Mouse (Mus musculus) bone marrow, adult 2 months (tissue): Measurements from ENCODE around the gene Crlf1. TPM values are rescaled to one million over a fixed set of nuclear protein-coding genes. Genes with fewer than 3 reads are reported as not detected.
A peak's percentile ranks its signal among the peaks of the same experiment; 100 is the strongest.
"Not testable (repeated sequence)": the region's sequence is repeated elsewhere in the genome, so short reads cannot be mapped to it uniquely, and the experiment has no call there.

ENCODE experiments used
- H3K27ac ChIP-seq: fragments of 200-500 bp; 2 replicates; pipeline ENCODE4 v1.5.1; 2012; ENCODE audit warnings: low read depth, mild to moderate bottlenecking, control low read depth, inconsistent platforms, low read length; ENCODE audit not compliant: control insufficient read depth, poor library complexity, insufficient read depth
- H3K4me1 ChIP-seq: fragments of 200-500 bp; 2 replicates; pipeline ENCODE4 v1.6.1; 2011; ENCODE audit warnings: low read length; ENCODE audit not compliant: control insufficient read depth, insufficient read depth
- H3K4me3 ChIP-seq: fragments of 200-500 bp; replicated peaks from 2 replicates; pipeline ENCODE3; 2011; ENCODE audit warnings: mild to moderate bottlenecking, low read depth, low read length, control low read depth; ENCODE audit not compliant: control insufficient read depth
- CTCF ChIP-seq: fragments of 200-500 bp; IDR thresholded peaks from 2 replicates; pipeline ENCODE4 v1.5.1; 2011; ENCODE audit warnings: low read length, control low read depth; ENCODE audit not compliant: control insufficient read depth, insufficient read depth
- POLR2A ChIP-seq: fragments of 200-500 bp; IDR thresholded peaks from 2 replicates; pipeline ENCODE4 v1.6.1; 2011; ENCODE audit warnings: low read depth, mild to moderate bottlenecking, control low read depth, low read length, borderline replicate concordance; ENCODE audit not compliant: control insufficient read depth
- WGBS: fragments of 180-500 bp; shearing (Covaris S2); methylation state at CpG from one replicate; pipeline ENCODE4 v1.1.7; 2018; 5-methylcytosine and 5-hydroxymethylcytosine counted together
- polyA plus RNA-seq: library from polyadenylated mRNA; stranded (reverse); fragments of >200 nt; gene quantifications from 2 replicates; pipeline ENCODE4 v1.2.4, GENCODE M21; 2011; ENCODE audit warnings: low replicate concordance; ENCODE audit not compliant: missing spikeins, insufficient read depth, insufficient read length

Gene Crlf1
- polyA plus RNA-seq, 1 experiment = 5.5 TPM

DNA sequence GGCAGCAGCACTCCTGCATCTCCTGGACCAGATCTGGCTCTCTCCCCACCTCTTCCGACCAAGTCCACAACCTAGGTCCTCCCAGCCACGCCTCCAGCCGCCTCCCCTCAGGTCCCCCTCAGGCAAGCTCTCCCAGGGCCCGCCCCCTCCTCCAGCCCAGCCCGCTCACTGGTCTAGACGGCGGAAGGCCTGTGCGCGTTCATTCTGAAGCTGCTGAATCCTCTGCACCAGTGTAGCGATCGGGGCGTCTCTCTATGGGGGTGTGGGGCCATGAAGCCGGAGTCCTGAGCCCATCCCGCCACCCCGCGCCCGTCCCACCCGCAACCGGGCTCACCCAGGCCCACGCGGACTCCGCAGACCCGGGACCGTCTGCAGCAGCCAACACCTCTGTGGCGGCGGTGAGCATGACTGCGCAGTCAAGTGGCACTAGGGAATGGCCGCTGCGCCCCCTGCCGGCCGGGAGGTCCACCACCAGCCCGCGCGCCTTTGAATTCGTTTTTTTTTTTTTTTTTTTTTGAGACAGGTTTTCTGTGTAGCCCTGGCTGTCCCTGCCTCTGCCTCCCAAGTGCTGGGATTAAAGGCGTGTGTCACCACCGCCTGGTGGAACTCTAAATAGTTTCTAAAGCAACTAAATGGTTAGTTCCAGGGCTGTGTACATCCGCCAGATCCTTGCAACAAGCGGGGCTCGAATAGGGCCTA is 13.5 kb downstream of the Crlf1 start, which contains the start of gene Rex1bd:
Rex1bd (minus strand) TSS at position 425 of the 699 bp plus-strand sequence.
- Histone ChIP-seq H3K4me3 (peak within 1 kb of the TSS; percentile 72), H3K27ac (peak within 1 kb of the TSS; percentile 67), H3K4me1 (peaks cover 10% of the 10 kb centered on the region)
- WGBS = 5% methylated on average over 40 of the region's 40 CpGs
- TF ChIP-seq CTCF (peak; percentile 75), POLR2A (peak; percentile 63; the same call in 1 of the 2 replicates)

DNA sequence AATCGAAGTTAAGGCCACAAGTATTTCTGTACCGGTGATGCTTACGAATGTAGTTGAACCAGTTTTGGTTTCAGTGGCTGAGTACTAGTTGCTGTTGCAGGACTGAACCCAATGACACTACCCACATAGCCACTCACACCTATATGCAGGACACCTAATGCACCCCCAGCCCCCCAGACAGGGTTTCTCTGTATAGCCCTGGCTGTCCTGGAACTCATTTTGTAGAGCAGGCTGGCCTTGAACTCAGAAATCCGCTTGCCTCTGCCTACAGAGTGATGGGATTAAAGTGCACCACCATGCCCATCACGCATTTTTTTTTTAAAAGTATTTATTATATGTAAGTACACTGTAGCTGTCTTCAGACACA is 14.1 kb downstream of the Crlf1 start:
- WGBS = 82% methylated on average over 5 of the region's 5 CpGs
- no peak overlapping the region for H3K4me3 ChIP-seq
- H3K27ac ChIP-seq = no peak overlapping the region
- TF ChIP-seq POLR2A (no peak), CTCF (no peak)
- H3K4me1 ChIP-seq = peaks cover 10% of the 10 kb centered on the region

- peak overlapping the region; percentile 87 for H3K27ac ChIP-seq
- no peak for TF ChIP-seq CTCF
- no peak for TF ChIP-seq POLR2A
- peaks cover 9% of the 10 kb centered on the region for H3K4me1 ChIP-seq
- H3K4me3 ChIP-seq = peak overlapping the region; percentile 72
- 10% methylated on average over 25 of the region's 25 CpGs for WGBS
Observed at GRCm38 (mm10) chr8:70509281-70509952, 16.5 kb downstream of the Crlf1 start.

DNA sequence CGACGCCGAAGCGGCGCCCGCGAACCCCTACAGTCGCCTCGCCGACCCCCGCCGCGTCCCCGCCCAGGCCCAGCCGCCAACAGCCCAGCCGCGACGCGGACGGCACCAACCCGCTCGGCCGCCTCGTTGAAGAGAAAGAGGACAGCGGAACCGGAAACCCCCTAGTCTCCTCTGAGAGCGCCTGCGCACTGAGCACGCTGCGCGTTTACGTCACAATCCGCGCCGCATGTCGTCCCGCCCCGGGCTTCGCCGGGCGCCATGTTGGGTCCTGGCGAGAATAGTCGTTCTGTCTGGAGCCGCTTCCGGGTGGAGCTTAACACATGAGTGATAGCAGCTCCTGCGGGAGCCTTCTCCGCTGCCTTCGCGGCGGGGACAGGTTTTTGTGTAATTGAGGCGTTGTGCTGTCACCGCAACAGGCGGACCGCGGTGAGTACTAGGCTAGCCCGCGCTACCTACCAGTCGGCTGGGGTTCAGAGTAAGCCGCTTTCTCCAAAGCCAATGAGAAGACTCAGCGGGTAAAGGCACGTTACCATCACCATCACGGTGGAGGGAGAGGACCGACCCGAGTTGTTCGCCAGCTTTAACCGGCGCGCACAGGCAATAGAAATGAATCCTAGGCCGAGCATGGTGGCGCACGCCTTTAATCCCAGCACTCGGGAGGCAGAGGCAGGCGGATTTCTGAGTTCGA is 17.4 kb downstream of the Crlf1 start, which contains the start of gene Uba52:
Uba52 (minus strand) TSS at position 574 of the 688 bp plus-strand sequence.
- TF ChIP-seq CTCF = no peak
- TF ChIP-seq POLR2A = peak; percentile 76; the same call in 1 of the 2 replicates
- peak within 1 kb of the TSS; percentile 72 for H3K4me3 ChIP-seq
- H3K4me1 ChIP-seq = peaks cover 9% of the 10 kb centered on the region
- peak within 1 kb of the TSS; percentile 87 for H3K27ac ChIP-seq
- under 1% methylated on average over 74 of the region's 74 CpGs for WGBS

DNA sequence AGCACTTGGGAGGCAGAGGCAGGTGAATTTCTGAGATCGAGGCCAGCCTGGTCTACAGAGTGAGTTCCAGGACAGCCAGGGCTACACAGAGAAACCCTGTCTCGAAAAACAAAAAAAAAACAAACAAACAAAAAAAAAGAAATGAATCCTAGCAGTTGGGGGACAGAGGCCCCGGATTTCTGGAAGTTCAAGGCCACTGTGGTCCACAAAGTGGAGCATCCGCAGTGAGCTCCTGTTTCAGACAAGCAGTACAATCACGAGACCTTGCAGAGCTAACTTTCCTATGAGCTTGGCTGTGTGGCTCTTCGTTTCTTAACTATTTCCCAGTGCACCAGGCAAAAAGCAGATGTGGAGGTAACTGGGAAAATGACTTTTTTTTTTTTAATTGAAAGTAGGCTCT is 18.2 kb downstream of the Crlf1 start:
- WGBS = 44% methylated on average over 6 of the region's 6 CpGs
- H3K4me1 ChIP-seq = not testable (repeated sequence)
- Histone ChIP-seq H3K4me3 (peak overlapping the region; percentile 72), H3K27ac (peak overlapping the region; percentile 87; the same call in 1 of the 2 replicates)

- peaks cover 5% of the 10 kb centered on the region for H3K4me1 ChIP-seq
Observed at GRCm38 (mm10) chr8:70511770-70512169, 18.8 kb downstream of the Crlf1 start.

DNA sequence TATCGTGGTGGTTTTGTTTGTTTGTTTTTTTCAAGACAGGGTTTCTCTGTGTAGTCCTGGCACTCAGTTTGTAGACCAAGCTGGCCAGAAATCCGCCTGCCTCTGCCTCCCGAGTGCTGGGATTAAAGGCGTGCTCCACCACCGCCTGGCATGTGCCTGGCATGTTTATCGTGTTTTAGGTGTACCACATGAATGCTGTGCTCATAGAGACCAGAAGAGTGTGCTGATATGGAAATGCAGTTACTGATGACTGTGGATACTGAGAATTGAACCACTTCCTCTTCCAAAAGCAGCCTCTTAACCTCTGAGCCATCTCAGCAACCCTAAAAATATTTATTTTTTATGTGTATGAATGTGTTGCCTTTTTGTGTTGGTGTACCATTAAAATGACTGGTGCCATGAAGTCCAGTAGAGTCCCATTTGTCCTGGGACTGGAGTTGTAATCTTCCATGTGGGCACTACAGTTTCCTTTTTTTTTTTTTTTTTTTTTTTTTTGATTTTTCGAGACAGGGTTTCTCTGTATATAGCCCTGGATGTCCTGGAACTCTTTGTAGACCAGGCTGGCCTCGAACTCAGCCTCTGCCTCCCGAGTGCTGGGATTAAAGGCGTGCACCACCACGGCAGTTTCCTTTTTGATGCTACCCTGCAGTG is 19.4 kb downstream of the Crlf1 start:
- H3K27ac ChIP-seq = no peak overlapping the region; the same call in 1 of the 2 replicates
- WGBS = 57% methylated on average over 11 of the region's 11 CpGs
- peaks cover 5% of the 10 kb centered on the region for H3K4me1 ChIP-seq
- no peak overlapping the region for H3K4me3 ChIP-seq
- TF ChIP-seq CTCF = no peak
- no peak for TF ChIP-seq POLR2A

More at GRCm38 (mm10) chr8:70511770-70512169, 18.8 kb downstream of the Crlf1 start:
- WGBS = 82% methylated on average over 2 of the region's 2 CpGs
- TF ChIP-seq CTCF (no peak), POLR2A (no peak)
- H3K4me3 ChIP-seq = no peak overlapping the region
- H3K27ac ChIP-seq = no peak overlapping the region

GRCm38 (mm10) chr8:70513441-70513840 is 20.5 kb downstream of the Crlf1 start:
- Histone ChIP-seq H3K4me1 (peaks cover 5% of the 10 kb centered on the region), H3K4me3 (no peak overlapping the region), H3K27ac (no peak overlapping the region)
- TF ChIP-seq CTCF = no peak
- TF ChIP-seq POLR2A = no peak
- WGBS = 29% methylated on average over 2 of the region's 2 CpGs
